Mouse (Mus musculus) subcutaneous adipose tissue, adult 2 months (tissue): ENCODE results near the gene Vcan. TPM values are rescaled to one million over a fixed set of nuclear protein-coding genes. Genes with fewer than 3 reads are reported as not detected.

Experiments
- polyA plus RNA-seq: library from polyadenylated mRNA; depleted of rRNA; stranded (reverse); fragments of >200 nt; gene quantifications from 2 replicates; pipeline ENCODE4 v1.2.3, GENCODE M21; 2012; ENCODE audit warnings: low replicate concordance; rRNA removed

Vcan gene
- 9.7 and 25.8 TPM in 2 replicates for polyA plus RNA-seq

GRCm38 (mm10) chr13:89741766-89742685, at the start of gene Vcan:
Gene Vcan, minus strand, starts transcription at chr13:89742509.

Other genes starting within 250 kb of the Vcan start
- gene Hapln1, start 202.7 kb downstream of the Vcan start, polyA plus RNA-seq: 0.94 and 1.0 TPM in 2 replicates